Mouse (Mus musculus) cerebellum, adult 2 months (tissue): ENCODE measurements at regions not wholly inside any gene's neighbourhood (a gene's known extent, or its start where the extent isn't known, plus 50 kb on each side); places are given as distances from the start of the nearest gene placed in this dataset.
A peak's percentile ranks its signal among the peaks of the same experiment; 100 is the strongest.
"Not testable (repeated sequence)": the region's sequence is repeated elsewhere in the genome, so short reads cannot be mapped to it uniquely, and the experiment has no call there.

Experiments used
- DNase-seq, 2 experiments: peaks; one replicate each; pipeline ENCODE4 v3.0.0; 2021
- H3K27ac ChIP-seq: fragments of 200-500 bp; 2 replicates; pipeline ENCODE4 v1.5.1; 2012; ENCODE audit warnings: low read length, control low read depth, inconsistent platforms; ENCODE audit not compliant: insufficient read depth
- H3K27me3 ChIP-seq: fragments of 200-500 bp; 2 replicates; pipeline ENCODE4 v1.6.1; 2012; ENCODE audit warnings: inconsistent platforms, mild to moderate bottlenecking, low read length, moderate library complexity; ENCODE audit not compliant: control insufficient read depth, insufficient read depth
- H3K4me1 ChIP-seq: fragments of 200-500 bp; 2 replicates; pipeline ENCODE4 v1.6.1; 2011; ENCODE audit warnings: low read length; ENCODE audit not compliant: control insufficient read depth, insufficient read depth
- H3K4me3 ChIP-seq: fragments of 200-500 bp; replicated peaks from 2 replicates; pipeline ENCODE3; 2011; ENCODE audit warnings: mild to moderate bottlenecking, low read depth, low read length, control low read depth; ENCODE audit not compliant: insufficient read depth
- CTCF ChIP-seq: fragments of 200-500 bp; IDR thresholded peaks from 2 replicates; pipeline ENCODE4 v1.5.1; 2011; ENCODE audit warnings: low read depth, mild to moderate bottlenecking, control low read depth, low read length, moderate library complexity, borderline replicate concordance; ENCODE audit not compliant: insufficient read depth
- POLR2A ChIP-seq: fragments of 200-500 bp; IDR thresholded peaks from 2 replicates; pipeline ENCODE4 v1.6.1; 2011; ENCODE audit warnings: low read length, control low read depth, borderline replicate concordance; ENCODE audit not compliant: insufficient read depth
- WGBS: fragments of 180-500 bp; shearing (Covaris S2); methylation state at CpG from one replicate; pipeline ENCODE4 v1.1.7; 2018; 5-methylcytosine and 5-hydroxymethylcytosine counted together

GRCm38 (mm10) chr4:64432097-64432496, 385.3 kb upstream of the Tnc start:
- H3K4me1 ChIP-seq = no peaks in the 10 kb centered on the region
- H3K27me3 ChIP-seq = no peaks in the 10 kb centered on the region
- no peak overlapping the region for H3K4me3 ChIP-seq
- DNase-seq = no peak
- WGBS = 97% methylated on average over 1 of the region's 1 CpGs
- TF ChIP-seq CTCF (no peak), POLR2A (no peak)
- no peak overlapping the region for H3K27ac ChIP-seq

GRCm38 (mm10) chr4:64437744-64438594, 391.2 kb upstream of the Tnc start:
- 69% methylated on average over 13 of the region's 13 CpGs for WGBS
- DNase-seq = no peak
- no peak overlapping the region for H3K4me3 ChIP-seq
- no peaks in the 10 kb centered on the region for H3K4me1 ChIP-seq
- TF ChIP-seq CTCF = no peak
- no peak for TF ChIP-seq POLR2A
- no peaks in the 10 kb centered on the region for H3K27me3 ChIP-seq
- no peak overlapping the region for H3K27ac ChIP-seq

GRCm38 (mm10) chr4:64451442-64451841, 404.6 kb upstream of the Tnc start:
- 51% methylated on average over 1 of the region's 1 CpGs for WGBS
- Histone ChIP-seq H3K4me3 (no peak overlapping the region), H3K27ac (no peak overlapping the region), H3K27me3 (no peaks in the 10 kb centered on the region), H3K4me1 (no peaks in the 10 kb centered on the region)
- DNase-seq = no peak
- no peak for TF ChIP-seq CTCF
- no peak for TF ChIP-seq POLR2A

GRCm38 (mm10) chr4:64451946-64452345, 405.1 kb upstream of the Tnc start:
- Histone ChIP-seq H3K27ac (no peak overlapping the region), H3K27me3 (no peaks in the 10 kb centered on the region), H3K4me1 (no peaks in the 10 kb centered on the region), H3K4me3 (no peak overlapping the region)
- no peak for DNase-seq
- TF ChIP-seq CTCF = no peak
- no peak for TF ChIP-seq POLR2A
- 10% methylated on average over 1 of the region's 1 CpGs for WGBS

- H3K4me1 ChIP-seq = no peaks in the 10 kb centered on the region
- H3K27me3 ChIP-seq = no peaks in the 10 kb centered on the region
- DNase-seq = peak in 1 of 2 experiments; percentile 14
- no peak overlapping the region for H3K4me3 ChIP-seq
- TF ChIP-seq POLR2A = no peak
- TF ChIP-seq CTCF = peak; percentile 56; the same call in 1 of the 2 replicates
- no peak overlapping the region for H3K27ac ChIP-seq
- WGBS = 91% methylated on average over 1 of the region's 1 CpGs
Measured at GRCm38 (mm10) chr4:64492260-64492962, 445.6 kb upstream of the Tnc start.

- not testable (repeated sequence) for H3K27ac ChIP-seq, H3K4me1 ChIP-seq, DNase-seq, H3K4me3 ChIP-seq, H3K27me3 ChIP-seq
Measured at GRCm38 (mm10) chr4:64497759-64498158, 450.9 kb upstream of the Tnc start.

GRCm38 (mm10) chr4:64500635-64501395, 454.0 kb upstream of the Tnc start:
- WGBS = 90% methylated on average over 5 of the region's 5 CpGs

More at GRCm38 (mm10) chr4:64500635-64501395, 454.0 kb upstream of the Tnc start:
- Histone ChIP-seq H3K27me3 (no peaks in the 10 kb centered on the region), H3K27ac (no peak overlapping the region), H3K4me1 (no peaks in the 10 kb centered on the region), H3K4me3 (no peak overlapping the region)
- DNase-seq = no peak
- no peak for TF ChIP-seq CTCF
- TF ChIP-seq POLR2A = no peak
